Mouse (Mus musculus): ENCODE measurements around the gene Dld. TPM values are rescaled to one million over a fixed set of nuclear protein-coding genes. Genes with fewer than 3 reads are reported as not detected.

Gene Dld
- polyA plus RNA-seq, 1 experiment from 2014 or later = 95.6 TPM

GRCm38 (mm10) chr12:31387303-31387702, 36.0 kb upstream of the Dld start:
- Histone ChIP-seq H3K9ac (replicated peaks) (no peak overlapping the region), H3K4me1 (ENCODE audit: insufficient read depth) (no peaks in the 10 kb centered on the region), H3K9me3 (ENCODE audit: low read length) (no peaks in the 10 kb centered on the region), H3K4me3 (ENCODE audit: low read depth, low read length) (no peak overlapping the region), H3K27me3 (ENCODE audit: insufficient read depth, low read length) (no peaks in the 10 kb centered on the region), H3K36me3 (replicated peaks; ENCODE audit: insufficient read depth, low read length) (no peaks in the 10 kb centered on the region), H3K27ac (ENCODE audit: low read depth) (no peak overlapping the region), H3K4me2 (ENCODE audit: low read depth, low read length) (no peak overlapping the region)
- no peak for DNase-seq
- TF ChIP-seq CTCF (IDR thresholded peaks at IDR 0.05; ENCODE audit: low read depth) (no peak), EP300 (IDR thresholded peaks at IDR 0.05; ENCODE audit: low read depth) (no peak)
- no peak for ATAC-seq
- WGBS (ENCODE audit: insufficient replicate concordance) = 70% methylated on average over 3 of the region's 3 CpGs

GRCm38 (mm10) chr12:31382451-31382850, 31.2 kb upstream of the Dld start:
- DNase-seq = no peak
- WGBS (ENCODE audit: insufficient replicate concordance) = 60% methylated on average over 2 of the region's 2 CpGs

GRCm38 (mm10) chr12:31380878-31381277, 29.6 kb upstream of the Dld start:
- H3K36me3 ChIP-seq (replicated peaks; ENCODE audit: insufficient read depth, low read length) = no peaks in the 10 kb centered on the region
- no peak overlapping the region for H3K9ac ChIP-seq (replicated peaks)
- H3K27me3 ChIP-seq (ENCODE audit: insufficient read depth, low read length) = no peaks in the 10 kb centered on the region
- ATAC-seq (no peak), DNase-seq (no peak)
- H3K9me3 ChIP-seq (ENCODE audit: low read length) = no peaks in the 10 kb centered on the region
- H3K27ac ChIP-seq (ENCODE audit: low read depth) = no peak overlapping the region
- H3K4me3 ChIP-seq (ENCODE audit: low read depth, low read length) = no peak overlapping the region
- TF ChIP-seq CTCF (IDR thresholded peaks at IDR 0.05; ENCODE audit: low read depth) (no peak), EP300 (IDR thresholded peaks at IDR 0.05; ENCODE audit: low read depth) (no peak)
- no peak overlapping the region for H3K4me2 ChIP-seq (ENCODE audit: low read depth, low read length)
- H3K4me1 ChIP-seq (ENCODE audit: insufficient read depth) = 0 out of 2 replicates have a peak, but pooled peaks cover 4% of the 10 kb centered on the region
- 23% methylated on average over 2 of the region's 2 CpGs for WGBS (ENCODE audit: insufficient replicate concordance)

More at GRCm38 (mm10) chr12:31382451-31382850, 31.2 kb upstream of the Dld start:
- Histone ChIP-seq H3K27me3 (ENCODE audit: insufficient read depth, low read length) (no peaks in the 10 kb centered on the region), H3K4me2 (ENCODE audit: low read depth, low read length) (no peak overlapping the region), H3K4me3 (ENCODE audit: low read depth, low read length) (no peak overlapping the region), H3K9ac (replicated peaks) (no peak overlapping the region), H3K4me1 (ENCODE audit: insufficient read depth) (no peaks in the 10 kb centered on the region), H3K27ac (ENCODE audit: low read depth) (no peak overlapping the region), H3K36me3 (replicated peaks; ENCODE audit: insufficient read depth, low read length) (no peaks in the 10 kb centered on the region), H3K9me3 (ENCODE audit: low read length) (no peaks in the 10 kb centered on the region)
- TF ChIP-seq EP300 (IDR thresholded peaks at IDR 0.05; ENCODE audit: low read depth) (no peak), CTCF (IDR thresholded peaks at IDR 0.05; ENCODE audit: low read depth) (no peak)
- ATAC-seq = no peak

GRCm38 (mm10) chr12:31377241-31377640, 26.0 kb upstream of the Dld start:
- Histone ChIP-seq H3K27ac (ENCODE audit: low read depth) (no peak overlapping the region), H3K36me3 (replicated peaks; ENCODE audit: insufficient read depth, low read length) (no peaks in the 10 kb centered on the region), H3K9me3 (ENCODE audit: low read length) (no peaks in the 10 kb centered on the region), H3K4me2 (ENCODE audit: low read depth, low read length) (no peak overlapping the region), H3K27me3 (ENCODE audit: insufficient read depth, low read length) (no peaks in the 10 kb centered on the region), H3K9ac (replicated peaks) (no peak overlapping the region), H3K4me1 (ENCODE audit: insufficient read depth) (0 out of 2 replicates have a peak, but pooled peaks cover 6% of the 10 kb centered on the region), H3K4me3 (ENCODE audit: low read depth, low read length) (no peak overlapping the region)
- no peak for DNase-seq
- ATAC-seq = no peak
- WGBS (ENCODE audit: insufficient replicate concordance) = 67% methylated on average over 11 of the region's 11 CpGs
- TF ChIP-seq EP300 (IDR thresholded peaks at IDR 0.05; ENCODE audit: low read depth) (no peak), CTCF (IDR thresholded peaks at IDR 0.05; ENCODE audit: low read depth) (no peak)

- ATAC-seq (no peak), DNase-seq (peak; percentile 15)
- Histone ChIP-seq H3K27ac (ENCODE audit: low read depth) (no peak overlapping the region), H3K4me2 (ENCODE audit: low read depth, low read length) (peak overlapping the region; percentile 24; the same call in 1 of the 2 replicates), H3K4me3 (ENCODE audit: low read depth, low read length) (no peak overlapping the region), H3K4me1 (ENCODE audit: insufficient read depth) (0 out of 2 replicates have a peak, but pooled peaks cover 6% of the 10 kb centered on the region), H3K9ac (replicated peaks) (no peak overlapping the region), H3K36me3 (replicated peaks; ENCODE audit: insufficient read depth, low read length) (no peaks in the 10 kb centered on the region), H3K9me3 (ENCODE audit: low read length) (no peaks in the 10 kb centered on the region), H3K27me3 (ENCODE audit: insufficient read depth, low read length) (no peaks in the 10 kb centered on the region)
- TF ChIP-seq EP300 (IDR thresholded peaks at IDR 0.05; ENCODE audit: low read depth) = no peak
- TF ChIP-seq CTCF (IDR thresholded peaks at IDR 0.05; ENCODE audit: low read depth) = peak; percentile 44
- WGBS (ENCODE audit: insufficient replicate concordance) = 13% methylated on average over 13 of the region's 13 CpGs
Measured at GRCm38 (mm10) chr12:31376326-31376950, 25.2 kb upstream of the Dld start.

GRCm38 (mm10) chr12:31375283-31375615, 24.0 kb upstream of the Dld start:
- TF ChIP-seq CTCF (IDR thresholded peaks at IDR 0.05; ENCODE audit: low read depth) = no peak
- no peak for TF ChIP-seq EP300 (IDR thresholded peaks at IDR 0.05; ENCODE audit: low read depth)

More at GRCm38 (mm10) chr12:31375283-31375615, 24.0 kb upstream of the Dld start:
- H3K36me3 ChIP-seq (replicated peaks; ENCODE audit: insufficient read depth, low read length) = no peaks in the 10 kb centered on the region
- H3K9ac ChIP-seq (replicated peaks) = no peak overlapping the region
- WGBS (ENCODE audit: insufficient replicate concordance) = 67% methylated on average over 4 of the region's 4 CpGs
- H3K27ac ChIP-seq (ENCODE audit: low read depth) = no peak overlapping the region
- ATAC-seq (no peak), DNase-seq (no peak)
- H3K27me3 ChIP-seq (ENCODE audit: insufficient read depth, low read length) = no peaks in the 10 kb centered on the region
- no peak overlapping the region for H3K4me3 ChIP-seq (ENCODE audit: low read depth, low read length)
- 0 out of 2 replicates have a peak, but pooled peaks cover 6% of the 10 kb centered on the region for H3K4me1 ChIP-seq (ENCODE audit: insufficient read depth)
- no peak overlapping the region for H3K4me2 ChIP-seq (ENCODE audit: low read depth, low read length)
- H3K9me3 ChIP-seq (ENCODE audit: low read length) = no peaks in the 10 kb centered on the region

All from liver, postnatal 0 days (tissue).